Mouse (Mus musculus) mouse trophoblast stem cell (cell line): ENCODE data around the gene Mettl1.
"Not testable (repeated sequence)": the region's sequence is repeated elsewhere in the genome, so short reads cannot be mapped to it uniquely, and the experiment has no call there.

Source experiments
- in situ Hi-C, 2 experiments: fragments of 300-500 bp; cut with MseI, MboI; formaldehyde crosslinking; loops; 2 replicates in 1 of 2; 3 replicates in 1 of 2; pipeline ENCODE4 v1.15.1; 2025

The Mettl1 gene

GRCm38 (mm10) chr10:127068360-127069038, 27.3 kb downstream of the Mettl1 start:
- in situ Hi-C loops = no loop called here

- in situ Hi-C loops = no loop called here
Observed at GRCm38 (mm10) chr10:127069281-127070189, 28.3 kb downstream of the Mettl1 start.

- in situ Hi-C loops = no loop called here
Observed at GRCm38 (mm10) chr10:127070190-127071121, 29.2 kb downstream of the Mettl1 start, which contains the start of gene Tspan31. TSS of gene Tspan31 (minus strand) at chr10:127070264.

GRCm38 (mm10) chr10:127071203-127071602, 30.0 kb downstream of the Mettl1 start:
- in situ Hi-C loops = no loop called here

- in situ Hi-C loops = not testable (repeated sequence)
Observed at GRCm38 (mm10) chr10:127072270-127072669, 31.1 kb downstream of the Mettl1 start.

- in situ Hi-C loops = not testable (repeated sequence)
Observed at GRCm38 (mm10) chr10:127072969-127073368, 31.8 kb downstream of the Mettl1 start.

- in situ Hi-C loops = no loop called here
Observed at GRCm38 (mm10) chr10:127073981-127074380, 32.8 kb downstream of the Mettl1 start.

- in situ Hi-C loops = no loop called here
Observed at GRCm38 (mm10) chr10:127075080-127075479, 33.9 kb downstream of the Mettl1 start, which contains the start of gene Agap2. TSS of gene Agap2 (plus strand) at chr10:127075284.

- in situ Hi-C loops = no loop called here
Observed at GRCm38 (mm10) chr10:127075651-127076050, 34.4 kb downstream of the Mettl1 start.

GRCm38 (mm10) chr10:127076082-127076481, 34.9 kb downstream of the Mettl1 start:
- in situ Hi-C loops = no loop called here

- in situ Hi-C loops = no loop called here
Observed at GRCm38 (mm10) chr10:127077515-127077914, 36.3 kb downstream of the Mettl1 start.

GRCm38 (mm10) chr10:127078001-127078676, 36.9 kb downstream of the Mettl1 start:
- in situ Hi-C loops = no loop called here

- in situ Hi-C loops = no loop called here
Observed at GRCm38 (mm10) chr10:127078677-127079575, 37.7 kb downstream of the Mettl1 start.

GRCm38 (mm10) chr10:127079665-127080391, 38.6 kb downstream of the Mettl1 start:
- in situ Hi-C loops = no loop called here

GRCm38 (mm10) chr10:127080901-127081780, 39.9 kb downstream of the Mettl1 start:
- in situ Hi-C loops = no loop called here

- in situ Hi-C loops = no loop called here
Observed at GRCm38 (mm10) chr10:127081996-127082620, 40.9 kb downstream of the Mettl1 start.

- in situ Hi-C loops = no loop called here
Observed at GRCm38 (mm10) chr10:127083292-127083914, 42.2 kb downstream of the Mettl1 start.
